Mouse (Mus musculus) olfactory bulb, adult 2 months (tissue): ENCODE data around the gene Osbp2.

ENCODE experiments used
- CTCF ChIP-seq: fragments of 200-500 bp; IDR thresholded peaks from 2 replicates; pipeline ENCODE4 v1.5.1; 2012; ENCODE audit warnings: low read depth, mild to moderate bottlenecking, low read length, moderate library complexity; ENCODE audit not compliant: insufficient read depth
- POLR2A ChIP-seq: fragments of 200-500 bp; IDR thresholded peaks from 2 replicates; pipeline ENCODE4 v1.6.1; 2012; ENCODE audit warnings: mild to moderate bottlenecking, low read depth, low read length, moderate library complexity; ENCODE audit not compliant: insufficient read depth

GRCm38 (mm10) chr11:3759433-3759832 lies 104.3 kb downstream of the Osbp2 start:
- TF ChIP-seq CTCF (no peak), POLR2A (no peak)
